Mouse (Mus musculus): ENCODE data around the gene Zfp292. TPM values are rescaled to one million over a fixed set of nuclear protein-coding genes. Genes with fewer than 3 reads are reported as not detected.

Zfp292 gene
- total and polyA plus RNA-seq, 2 experiments = 0.87 to 11.8 TPM

DNA sequence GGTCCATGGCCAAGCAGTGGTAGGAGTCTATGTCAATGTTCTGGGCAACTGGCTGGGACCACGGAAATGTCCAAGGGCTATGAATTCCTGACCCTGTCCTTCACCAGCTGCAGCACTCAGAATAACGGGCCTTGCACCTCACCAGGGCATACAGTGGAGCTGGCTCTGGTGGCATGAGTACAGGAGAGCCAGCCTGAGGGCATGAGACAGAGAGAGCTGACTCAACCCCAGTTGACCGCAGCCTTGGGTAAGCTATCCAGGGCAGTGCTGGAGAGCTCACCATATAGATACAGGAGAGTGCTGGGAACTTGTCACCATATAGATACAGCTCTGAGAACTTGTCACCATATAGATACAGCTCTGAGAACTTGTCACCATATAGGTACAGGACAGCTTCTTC is 23.3 kb downstream of the Zfp292 start:
- no peak for DNase-seq (ENCODE audit: extremely low read depth, low read depth, low spot score)
- H3K4me3 ChIP-seq (ENCODE audit: insufficient read depth, low read depth, low read length) = no peak overlapping the region
- no peaks in the 10 kb centered on the region for H3K27me3 ChIP-seq (ENCODE audit: control insufficient read depth, insufficient read depth, low read length)
- H3K9ac ChIP-seq (ENCODE audit: low read depth, low read length) = no peak overlapping the region
- H3K79me2 ChIP-seq (ENCODE audit: control insufficient read depth, insufficient read depth, low read length) = peaks cover 22% of the 10 kb centered on the region; the same call in 1 of the 2 replicates
- no peak overlapping the region for H3K27ac ChIP-seq (replicated peaks; ENCODE audit: insufficient read depth, low read depth, low read length)
- TF ChIP-seq POLR2A (IDR thresholded peaks at IDR 0.05; ENCODE audit: extremely low read depth, insufficient read depth, low read length) (no peak), CTCF (IDR thresholded peaks at IDR 0.05; ENCODE audit: low read depth, low read length) (no peak)
- 82% methylated on average over 3 of the region's 3 CpGs for WGBS
- peaks cover 2% of the 10 kb centered on the region; the same call in 1 of the 2 replicates for H3K4me1 ChIP-seq (ENCODE audit: control insufficient read depth, insufficient read depth, low read length)
- H3K36me3 ChIP-seq (ENCODE audit: control insufficient read depth, insufficient read depth, low read length) = no peaks in the 10 kb centered on the region

DNA sequence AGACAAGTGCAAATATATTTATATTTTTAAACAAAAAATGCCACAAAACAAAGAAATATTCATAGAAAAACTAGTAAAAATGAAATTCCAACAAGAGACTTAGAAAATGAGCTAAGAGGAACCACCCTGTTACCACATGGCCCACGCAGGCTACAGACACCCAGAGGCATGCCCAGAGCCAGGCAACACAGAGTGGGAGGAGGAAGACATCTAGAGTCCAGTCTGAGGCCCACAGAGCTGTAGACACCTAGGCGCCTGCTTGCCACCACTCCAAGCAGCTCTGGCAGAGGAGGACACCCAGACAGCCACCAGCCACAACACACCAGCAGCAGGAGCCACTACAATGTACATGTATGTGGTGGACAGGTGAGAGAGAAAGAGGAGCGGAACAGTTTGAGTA is 23.9 kb downstream of the Zfp292 start:
- Histone ChIP-seq H3K4me1 (ENCODE audit: control insufficient read depth, insufficient read depth, low read length) (peaks cover 2% of the 10 kb centered on the region; the same call in 1 of the 2 replicates), H3K4me3 (ENCODE audit: insufficient read depth, low read depth, low read length) (no peak overlapping the region), H3K79me2 (ENCODE audit: control insufficient read depth, insufficient read depth, low read length) (peaks cover 21% of the 10 kb centered on the region; the same call in 1 of the 2 replicates), H3K27ac (replicated peaks; ENCODE audit: insufficient read depth, low read depth, low read length) (no peak overlapping the region), H3K36me3 (ENCODE audit: control insufficient read depth, insufficient read depth, low read length) (no peaks in the 10 kb centered on the region), H3K27me3 (ENCODE audit: control insufficient read depth, insufficient read depth, low read length) (no peaks in the 10 kb centered on the region), H3K9ac (ENCODE audit: low read depth, low read length) (no peak overlapping the region)
- DNase-seq (ENCODE audit: extremely low read depth, low read depth, low spot score) = no peak
- TF ChIP-seq CTCF (IDR thresholded peaks at IDR 0.05; ENCODE audit: low read depth, low read length) (no peak), POLR2A (IDR thresholded peaks at IDR 0.05; ENCODE audit: extremely low read depth, insufficient read depth, low read length) (no peak)
- 89% methylated on average over 3 of the region's 3 CpGs for WGBS

DNA sequence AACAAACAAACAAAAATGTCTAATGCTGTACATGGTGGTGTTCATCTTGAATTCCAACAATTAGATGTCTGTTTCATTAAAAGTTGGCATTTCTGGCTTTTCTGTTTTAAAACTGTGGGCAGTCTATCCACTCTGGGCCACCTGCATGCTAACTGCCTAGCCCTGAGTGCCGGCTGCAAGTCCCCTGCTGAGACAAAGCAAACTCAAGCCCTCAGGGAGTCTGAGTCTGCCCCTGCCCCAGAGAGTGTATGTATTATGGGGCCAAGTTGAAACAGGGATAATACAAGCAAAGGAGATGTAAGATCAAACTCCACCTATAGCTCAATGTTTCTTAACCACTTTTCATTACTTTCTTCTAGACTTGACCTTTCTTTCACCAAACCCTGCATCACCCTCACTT is 26.8 kb downstream of the Zfp292 start:
- Histone ChIP-seq H3K36me3 (ENCODE audit: control insufficient read depth, insufficient read depth, low read length) (no peaks in the 10 kb centered on the region), H3K79me2 (ENCODE audit: control insufficient read depth, insufficient read depth, low read length) (peaks cover 22% of the 10 kb centered on the region; the same call in 1 of the 2 replicates), H3K4me3 (ENCODE audit: insufficient read depth, low read depth, low read length) (no peak overlapping the region), H3K27me3 (ENCODE audit: control insufficient read depth, insufficient read depth, low read length) (no peaks in the 10 kb centered on the region), H3K4me1 (ENCODE audit: control insufficient read depth, insufficient read depth, low read length) (no peaks in the 10 kb centered on the region; the same call in 1 of the 2 replicates), H3K9ac (ENCODE audit: low read depth, low read length) (no peak overlapping the region), H3K27ac (replicated peaks; ENCODE audit: insufficient read depth, low read depth, low read length) (no peak overlapping the region)
- no peak for TF ChIP-seq CTCF (IDR thresholded peaks at IDR 0.05; ENCODE audit: low read depth, low read length)
- TF ChIP-seq POLR2A (IDR thresholded peaks at IDR 0.05; ENCODE audit: extremely low read depth, insufficient read depth, low read length) = no peak
- DNase-seq (ENCODE audit: extremely low read depth, low read depth, low spot score) = no peak
- 67% methylated on average over 1 of the region's 1 CpGs for WGBS

DNA sequence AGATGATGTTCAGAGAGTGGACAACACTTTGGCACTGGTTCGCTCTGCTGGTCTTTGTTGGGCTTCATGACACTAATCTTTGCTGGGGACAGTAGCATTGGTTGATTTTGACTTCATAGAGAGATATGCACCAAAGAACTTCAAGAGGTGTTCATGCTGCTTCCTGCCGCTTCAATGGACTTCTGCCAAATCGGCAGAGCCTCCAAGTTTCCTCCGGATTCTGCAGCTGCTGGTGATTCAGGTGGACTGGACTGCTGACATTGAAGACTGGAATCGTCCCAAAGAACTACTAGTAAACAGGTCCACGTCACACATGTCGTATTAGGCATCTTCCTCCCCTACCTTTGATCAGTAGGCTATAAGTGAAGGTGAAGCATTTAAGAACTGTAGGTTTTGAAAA is 30.7 kb downstream of the Zfp292 start:
- Histone ChIP-seq H3K27me3 (ENCODE audit: control insufficient read depth, insufficient read depth, low read length) (no peaks in the 10 kb centered on the region), H3K36me3 (ENCODE audit: control insufficient read depth, insufficient read depth, low read length) (no peaks in the 10 kb centered on the region), H3K9ac (ENCODE audit: low read depth, low read length) (no peak overlapping the region), H3K79me2 (ENCODE audit: control insufficient read depth, insufficient read depth, low read length) (peaks cover 26% of the 10 kb centered on the region; the same call in 1 of the 2 replicates), H3K4me1 (ENCODE audit: control insufficient read depth, insufficient read depth, low read length) (no peaks in the 10 kb centered on the region; the same call in 1 of the 2 replicates), H3K27ac (replicated peaks; ENCODE audit: insufficient read depth, low read depth, low read length) (no peak overlapping the region), H3K4me3 (ENCODE audit: insufficient read depth, low read depth, low read length) (no peak overlapping the region)
- DNase-seq (ENCODE audit: extremely low read depth, low read depth, low spot score) = no peak
- 83% methylated on average over 7 of the region's 7 CpGs for WGBS
- TF ChIP-seq POLR2A (IDR thresholded peaks at IDR 0.05; ENCODE audit: extremely low read depth, insufficient read depth, low read length) (no peak), CTCF (IDR thresholded peaks at IDR 0.05; ENCODE audit: low read depth, low read length) (no peak)

DNA sequence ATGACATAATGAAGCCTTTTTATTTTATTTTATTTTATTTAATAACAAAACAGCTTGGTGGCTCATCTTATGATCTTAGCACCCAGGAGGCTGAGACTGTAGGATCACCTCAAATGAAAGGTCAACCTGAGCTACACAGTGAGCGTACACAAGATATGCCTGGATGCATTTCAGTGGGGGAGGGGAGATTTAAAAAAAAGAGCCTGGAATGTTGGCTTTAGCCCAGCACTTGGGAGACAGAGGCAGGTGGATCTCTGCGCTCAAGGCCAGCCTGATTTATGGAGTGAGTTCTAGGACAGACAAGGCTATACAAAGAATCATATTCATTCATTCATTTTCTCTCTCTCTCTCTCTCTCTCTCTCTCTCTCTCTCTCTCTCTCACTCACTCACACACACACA is 32.6 kb downstream of the Zfp292 start:
- DNase-seq (ENCODE audit: extremely low read depth, low read depth, low spot score) = peak; percentile 14

DNA sequence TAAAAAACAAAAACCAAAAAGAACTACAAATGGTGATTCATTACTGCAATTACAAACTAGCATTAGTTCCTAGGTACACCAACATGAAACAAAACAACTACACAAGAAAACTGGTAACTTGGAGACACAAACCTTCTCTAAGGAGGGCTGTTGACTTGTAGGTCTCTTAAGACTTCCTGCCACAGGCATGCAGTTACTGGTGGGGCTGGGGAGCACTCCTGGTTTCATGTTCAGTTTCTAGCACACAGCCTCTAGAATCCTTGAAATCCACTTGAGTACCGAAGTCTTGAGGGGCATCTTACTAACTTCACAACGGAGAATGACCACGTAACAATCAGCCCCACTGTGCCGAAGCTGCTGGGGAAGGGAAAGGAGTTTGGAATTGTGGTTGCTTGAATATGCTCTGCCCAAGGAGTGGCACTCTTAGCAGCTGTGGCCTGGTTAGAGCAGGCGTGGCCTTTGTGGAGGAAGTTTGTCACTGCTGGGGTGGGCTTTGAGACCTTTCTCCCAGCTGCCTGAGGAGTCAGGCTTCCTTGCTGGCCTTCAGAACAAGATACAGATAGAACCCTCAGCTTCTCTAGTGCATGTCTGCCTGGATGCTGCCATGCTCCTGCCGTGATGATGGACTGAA is 35.0 kb downstream of the Zfp292 start:
- DNase-seq (ENCODE audit: extremely low read depth, low read depth, low spot score) = no peak
- Histone ChIP-seq H3K4me3 (ENCODE audit: insufficient read depth, low read depth, low read length) (no peak overlapping the region), H3K27me3 (ENCODE audit: control insufficient read depth, insufficient read depth, low read length) (no peaks in the 10 kb centered on the region), H3K36me3 (ENCODE audit: control insufficient read depth, insufficient read depth, low read length) (no peaks in the 10 kb centered on the region), H3K27ac (replicated peaks; ENCODE audit: insufficient read depth, low read depth, low read length) (no peak overlapping the region), H3K79me2 (ENCODE audit: control insufficient read depth, insufficient read depth, low read length) (peaks cover 32% of the 10 kb centered on the region), H3K4me1 (ENCODE audit: control insufficient read depth, insufficient read depth, low read length) (no peaks in the 10 kb centered on the region; the same call in 1 of the 2 replicates), H3K9ac (ENCODE audit: low read depth, low read length) (no peak overlapping the region)
- WGBS = 93% methylated on average over 6 of the region's 6 CpGs
- TF ChIP-seq POLR2A (IDR thresholded peaks at IDR 0.05; ENCODE audit: extremely low read depth, insufficient read depth, low read length) (no peak), CTCF (IDR thresholded peaks at IDR 0.05; ENCODE audit: low read depth, low read length) (no peak)

More for the DNA sequence above, 32.6 kb downstream of the Zfp292 start:
- H3K27me3 ChIP-seq (ENCODE audit: control insufficient read depth, insufficient read depth, low read length) = no peaks in the 10 kb centered on the region
- no peaks in the 10 kb centered on the region for H3K36me3 ChIP-seq (ENCODE audit: control insufficient read depth, insufficient read depth, low read length)
- no peak overlapping the region for H3K9ac ChIP-seq (ENCODE audit: low read depth, low read length)
- TF ChIP-seq CTCF (IDR thresholded peaks at IDR 0.05; ENCODE audit: low read depth, low read length) = no peak
- TF ChIP-seq POLR2A (IDR thresholded peaks at IDR 0.05; ENCODE audit: extremely low read depth, insufficient read depth, low read length) = no peak
- H3K4me3 ChIP-seq (ENCODE audit: insufficient read depth, low read depth, low read length) = no peak overlapping the region
- 73% methylated on average over 2 of the region's 2 CpGs for WGBS
- no peak overlapping the region for H3K27ac ChIP-seq (replicated peaks; ENCODE audit: insufficient read depth, low read depth, low read length)
- no peaks in the 10 kb centered on the region; the same call in 1 of the 2 replicates for H3K4me1 ChIP-seq (ENCODE audit: control insufficient read depth, insufficient read depth, low read length)
- H3K79me2 ChIP-seq (ENCODE audit: control insufficient read depth, insufficient read depth, low read length) = peaks cover 30% of the 10 kb centered on the region; the same call in 1 of the 2 replicates
